Mouse (Mus musculus): ENCODE data around the gene Josd1.

GRCm38 (mm10) chr15:79720267-79720666 is 32.5 kb upstream of the Josd1 start:
- TF ChIP-seq POLR2A (IDR thresholded peaks at IDR 0.05; ENCODE audit: insufficient read length, low read depth), result no peak
- TF ChIP-seq MAX (IDR thresholded peaks at IDR 0.05; ENCODE audit: low read depth), result no peak
- no peak for TF ChIP-seq CEBPB (IDR thresholded peaks at IDR 0.05; ENCODE audit: insufficient read depth, poor library complexity, severe bottlenecking)
- TF ChIP-seq E2F4 (IDR thresholded peaks at IDR 0.05; ENCODE audit: insufficient read depth), result no peak
